In genomic region chr9:74952756-74953247, GRCm38 (mm10) we compare ENCODE assay signal across 8 mouse cellular contexts. TPM values are rescaled to one million over a fixed set of nuclear protein-coding genes. Genes with fewer than 3 reads are reported as not detected.
A peak's percentile ranks its signal among the peaks of the same experiment; 100 is the strongest.
DNase-seq lines count a peak whose midpoint lies in the region; ATAC-seq and TF ChIP-seq lines count a peak whose summit lies in the region.

Gene Fam214a (plus strand): TSS chr9:74952884.

- peak; percentile 57; the same call in 1 of the 2 replicates for ATAC-seq in erythroid progenitor cell, adult 5-6 weeks (replicated peaks; ENCODE audit: low FRiP score, poor library complexity, severe bottlenecking)
- ATAC-seq in heart, embryonic 13.5 days (ENCODE audit: extremely low read depth, insufficient number of reproducible peaks, low FRiP score, low TSS enrichment) = peak; percentile 86
- peak; percentile 89 for ATAC-seq in liver, embryonic 12.5 days
- ATAC-seq in stomach, embryonic 15.5 days (ENCODE audit: insufficient read depth, low FRiP score, low read depth) = peak; percentile 91

- H3K79me3 ChIP-seq in C2C12 (ENCODE audit: low read depth) = no peaks in the 10 kb centered on the region

- H3K9ac ChIP-seq in heart, embryonic 13.5 days = peak within 1 kb of the TSS; percentile 94
- H3K9ac ChIP-seq in liver, embryonic 12.5 days = peak within 1 kb of the TSS; percentile 71
- peak within 1 kb of the TSS; percentile 93 for H3K9ac ChIP-seq in stomach, embryonic 15.5 days

- peak within 1 kb of the TSS; percentile 55 for H3K4me3 ChIP-seq in C2C12 (ENCODE audit: insufficient read depth, poor library complexity, severe bottlenecking)
- H3K4me3 ChIP-seq in heart, embryonic 13.5 days = peak within 1 kb of the TSS; percentile 93
- H3K4me3 ChIP-seq in liver, embryonic 12.5 days = peak within 1 kb of the TSS; percentile 74
- H3K4me3 ChIP-seq in stomach, embryonic 15.5 days (replicated peaks) = peak within 1 kb of the TSS; percentile 98

- under 1% methylated on average over 55 of the region's 59 CpGs for WGBS in heart, embryonic 13.5 days
- WGBS in liver, embryonic 12.5 days (ENCODE audit: insufficient replicate concordance) = under 1% methylated on average over 55 of the region's 59 CpGs
- under 1% methylated on average over 55 of the region's 59 CpGs for WGBS in stomach, embryonic 15.5 days

- peaks cover 23% of the 10 kb centered on the region for H3K4me1 ChIP-seq in heart, embryonic 13.5 days
- peaks cover 25% of the 10 kb centered on the region for H3K4me1 ChIP-seq in liver, embryonic 12.5 days
- peaks cover 14% of the 10 kb centered on the region; the same call in 1 of the 2 replicates for H3K4me1 ChIP-seq in stomach, embryonic 15.5 days

- peak within 1 kb of the TSS; percentile 98 for H3K27ac ChIP-seq in heart, embryonic 13.5 days (replicated peaks)
- H3K27ac ChIP-seq in liver, embryonic 12.5 days = peak within 1 kb of the TSS; percentile 80
- peak within 1 kb of the TSS; percentile 98 for H3K27ac ChIP-seq in stomach, embryonic 15.5 days

- no peaks in the 10 kb centered on the region for H3K27me3 ChIP-seq in C2C12 (ENCODE audit: control insufficient read depth, insufficient read depth, insufficient read length)
- H3K27me3 ChIP-seq in heart, embryonic 13.5 days (replicated peaks) = no peaks in the 10 kb centered on the region
- H3K27me3 ChIP-seq in liver, embryonic 12.5 days (replicated peaks) = no peaks in the 10 kb centered on the region
- no peaks in the 10 kb centered on the region for H3K27me3 ChIP-seq in stomach, embryonic 15.5 days (replicated peaks)

- H3ac ChIP-seq in C2C12 (ENCODE audit: control insufficient read depth, insufficient read length, low read depth) = peak within 1 kb of the TSS; percentile 77

- H3K36me3 ChIP-seq in C2C12 (ENCODE audit: control insufficient read depth, insufficient read depth) = no peaks in the 10 kb centered on the region
- peaks cover 9% of the 10 kb centered on the region for H3K36me3 ChIP-seq in heart, embryonic 13.5 days
- H3K36me3 ChIP-seq in liver, embryonic 12.5 days = no peaks in the 10 kb centered on the region
- H3K36me3 ChIP-seq in stomach, embryonic 15.5 days = peaks cover 4% of the 10 kb centered on the region; the same call in 1 of the 2 replicates

- H3K9me3 ChIP-seq in heart, embryonic 13.5 days = no peaks in the 10 kb centered on the region
- no peaks in the 10 kb centered on the region for H3K9me3 ChIP-seq in liver, embryonic 12.5 days (replicated peaks)
- no peaks in the 10 kb centered on the region for H3K9me3 ChIP-seq in stomach, embryonic 15.5 days

- DNase-seq in brain, adult 2 months (ENCODE audit: low read depth, low spot score) = peak; percentile 98
- peak; percentile 95 for DNase-seq in kidney, postnatal 10 days
- DNase-seq in natural killer cell, adult 2 months (ENCODE audit: low spot score in 2 of 2) = peak; percentile 85 to 89

- no peak for TF ChIP-seq CTCF in C2C12 (IDR thresholded peaks at IDR 0.05; ENCODE audit: control insufficient read depth, insufficient read depth, insufficient read length)

- peak within 1 kb of the TSS; percentile 91 for H3K4me2 ChIP-seq in heart, embryonic 13.5 days
- H3K4me2 ChIP-seq in liver, embryonic 12.5 days = peak within 1 kb of the TSS; percentile 97
- peak within 1 kb of the TSS; percentile 87 for H3K4me2 ChIP-seq in stomach, embryonic 15.5 days

- no peaks in the 10 kb centered on the region for H3K79me2 ChIP-seq in C2C12 (ENCODE audit: control insufficient read depth, insufficient read depth)

TF ChIP-seq in C2C12, 6 proteins besides CTCF, POLR2A, EP300 and RAD21:
- peak; percentile 97 for TF ChIP-seq USF1 (IDR thresholded peaks at IDR 0.05; ENCODE audit: low read depth)
- TF ChIP-seq MYOG (IDR thresholded peaks at IDR 0.05; ENCODE audit: control insufficient read depth, extremely low read depth, insufficient read length) = no peak
- peak; percentile 28 for TF ChIP-seq MAX (IDR thresholded peaks at IDR 0.05)
- TF ChIP-seq FOSL1 (IDR thresholded peaks at IDR 0.05; ENCODE audit: insufficient read depth, low read length, poor library complexity, severe bottlenecking) = no peak

RNA-seq across cellular contexts. Expression of gene Fam214a, which starts in this region (rescaled TPM):
- polyA plus RNA-seq in C2C12 (2012; fragmentation: generic; extraction: Trizol) = 1.1 TPM
- total RNA-seq in erythroid progenitor cell, adult 5-6 weeks (2015; ENCODE audit: low replicate concordance) = 4.6 and 4.7 TPM in 2 replicates
- 1.0 and 2.3 TPM in 2 replicates for total RNA-seq in erythroid progenitor cell, adult 5-6 weeks (2017; ENCODE audit: low replicate concordance)
- 9.7 and 10.5 TPM in 2 replicates for polyA plus RNA-seq in heart, embryonic 13.5 days (2015; fragmentation: Nextera tagmentation; extraction: Ambion mirVana)
- polyA plus RNA-seq in liver, embryonic 12.5 days (2016; fragmentation: Nextera tagmentation; extraction: Ambion mirVana) = 1.8 and 2.6 TPM in 2 replicates
- polyA plus RNA-seq in stomach, embryonic 15.5 days (2015; fragmentation: Nextera tagmentation; extraction: Ambion mirVana) = 9.1 and 10.0 TPM in 2 replicates

Comparison
In these comparisons a context has a peak if more than half of its experiments do, and no peak if none do; other contexts are left out.
1. Peak in every context shown above with its lines: DNase-seq, ATAC-seq, H3K4me3 ChIP-seq and H3K27ac ChIP-seq.